Mouse (Mus musculus) thymus, postnatal 10 days (tissue): ENCODE measurements at regions not wholly inside any gene's neighbourhood (a gene's known extent, or its start where the extent isn't known, plus 50 kb on each side); places are given as distances from the start of the nearest gene placed in this dataset.

Experiments used
- DNase-seq, 2 experiments: peaks; one replicate each; pipeline ENCODE4 v3.0.0; 2021; ENCODE audit warnings: low spot score in 2 of 2

DNA sequence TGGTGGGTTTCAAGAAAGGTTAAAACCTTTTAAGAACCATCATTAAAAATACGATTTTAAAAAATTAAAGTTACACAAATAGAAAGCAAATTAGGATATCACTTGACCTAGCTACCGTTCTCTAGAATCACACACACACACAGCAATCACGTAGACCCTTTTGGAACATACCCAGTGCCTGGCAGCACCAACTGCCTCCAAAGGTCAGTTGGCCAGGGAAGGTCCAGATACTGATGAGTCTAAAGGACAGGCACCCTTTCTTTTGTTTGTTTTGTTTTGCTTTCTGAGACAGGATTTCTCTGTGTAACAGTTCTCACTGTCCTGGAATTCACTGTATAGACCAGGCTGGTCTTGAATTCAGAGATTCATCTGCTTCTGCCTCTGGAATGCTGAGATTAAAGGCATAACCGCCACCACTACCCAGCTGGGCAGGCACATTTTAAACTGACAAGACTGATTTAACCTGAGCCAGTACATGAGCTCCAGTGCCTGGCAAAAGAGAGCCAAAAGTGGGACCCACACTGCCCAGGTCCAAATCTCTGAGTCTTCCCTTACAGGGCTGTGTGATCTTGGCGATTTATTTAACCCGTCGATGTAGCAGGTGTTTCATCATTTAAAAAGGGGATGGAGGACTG is 353.0 kb downstream of the Pmp22 start:
- DNase-seq = no peak

DNA sequence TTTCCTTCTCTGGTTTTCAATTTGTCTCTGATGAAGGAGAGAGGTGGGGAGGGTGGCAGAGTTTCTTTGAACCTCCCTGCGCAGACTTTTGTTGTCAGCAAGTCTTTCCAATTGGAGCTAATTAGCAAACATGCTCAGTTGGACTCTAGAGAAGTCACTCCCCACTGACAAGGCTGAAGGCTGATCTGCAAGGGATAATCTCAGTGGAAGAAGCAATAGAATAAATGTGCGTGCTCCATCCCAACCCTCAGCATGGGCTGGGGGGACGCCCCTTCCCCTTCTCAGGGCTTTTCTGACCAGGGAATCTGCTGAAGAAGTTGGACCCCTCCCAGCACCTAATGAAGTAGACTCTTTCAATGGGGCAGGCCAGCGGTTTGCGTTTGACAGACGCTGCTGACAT is 353.8 kb downstream of the Pmp22 start:
- no peak for DNase-seq

GRCm38 (mm10) chr11:63487203-63487602 is 358.4 kb downstream of the Pmp22 start:
- DNase-seq = no peak

GRCm38 (mm10) chr11:63502181-63502580 is 373.4 kb downstream of the Pmp22 start:
- DNase-seq = no peak

DNA sequence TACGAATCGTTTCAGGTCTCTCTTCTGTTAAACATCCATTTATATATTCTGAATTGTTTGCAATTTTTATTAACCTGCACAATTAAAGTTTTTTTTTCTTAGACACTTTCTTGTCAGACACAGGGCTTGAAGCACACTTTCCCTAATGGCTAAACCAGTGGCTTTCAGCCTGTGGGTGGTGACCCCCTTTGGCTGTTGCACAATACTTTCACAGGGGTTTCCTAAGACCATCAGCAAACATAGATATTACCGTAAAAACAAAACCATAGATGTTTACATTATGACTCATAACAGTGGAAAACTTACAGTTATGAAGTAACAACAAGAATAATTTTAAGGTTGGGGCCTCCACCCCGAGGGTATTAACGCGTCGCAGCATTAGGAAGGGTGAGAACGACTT is 378.6 kb downstream of the Pmp22 start:
- DNase-seq = no peak

GRCm38 (mm10) chr11:63508727-63509126 is 379.9 kb downstream of the Pmp22 start:
- DNase-seq = no peak

DNA sequence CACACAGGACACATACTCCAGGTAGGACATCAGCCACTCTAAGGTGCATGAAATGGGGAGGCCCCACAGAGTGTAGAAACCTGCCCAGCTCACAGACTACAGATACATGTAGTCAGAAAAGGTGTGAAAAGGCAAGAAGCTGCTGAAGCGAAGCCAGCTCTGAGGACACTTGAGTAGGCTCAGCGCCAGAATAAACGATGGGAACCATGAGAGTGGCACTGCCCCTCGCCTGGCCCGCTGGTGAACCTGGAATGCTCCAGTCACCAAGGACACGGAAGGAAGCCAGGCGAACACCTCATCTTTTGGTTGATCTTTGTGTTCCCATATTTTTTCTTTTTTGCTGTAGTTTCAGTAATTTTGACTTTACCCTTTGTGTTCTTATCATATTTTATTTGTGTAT is 381.8 kb downstream of the Pmp22 start:
- no peak for DNase-seq

DNA sequence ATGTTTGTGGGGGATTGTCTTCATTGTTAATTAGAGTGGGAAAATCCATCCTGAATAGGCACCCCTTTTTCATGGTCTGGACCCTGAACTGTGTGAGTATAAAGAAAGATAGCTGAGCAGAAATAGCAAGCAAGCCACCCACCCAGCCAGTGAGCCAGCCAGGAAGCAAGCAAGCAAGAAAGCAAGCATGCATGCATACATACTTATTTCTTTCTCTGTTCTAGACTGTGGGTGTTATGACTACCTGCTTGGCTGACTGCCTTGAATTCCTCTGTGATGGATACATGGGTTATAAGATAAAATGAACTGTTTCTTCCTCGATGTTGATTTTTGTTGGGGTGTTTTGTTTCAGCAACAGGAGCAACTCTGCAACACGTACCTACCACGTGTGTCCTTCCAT is 385.8 kb downstream of the Pmp22 start:
- DNase-seq = no peak

DNA sequence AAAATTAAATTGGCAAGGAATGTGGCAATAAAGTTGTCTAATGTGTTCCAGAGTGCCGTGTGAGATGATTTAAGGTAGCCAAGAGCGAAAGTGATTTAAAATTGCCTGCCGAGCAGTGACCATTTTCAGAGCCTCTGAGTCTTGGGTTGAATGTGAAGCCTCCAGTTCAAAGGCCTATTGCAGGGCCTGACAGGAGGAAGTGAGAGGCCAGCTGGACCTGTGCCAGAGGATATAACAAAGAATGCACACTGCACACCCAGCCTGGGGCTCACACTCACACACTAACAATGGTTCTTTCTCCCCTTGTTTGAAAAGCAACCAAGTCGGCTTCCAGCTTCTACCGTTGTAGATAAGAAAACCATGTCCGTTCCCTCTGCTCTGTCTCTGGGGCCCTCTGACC is 390.1 kb downstream of the Pmp22 start:
- DNase-seq = no peak

- no peak for DNase-seq
Observed at GRCm38 (mm10) chr11:63524254-63524653, 395.5 kb downstream of the Pmp22 start.

- no peak for DNase-seq
Observed at GRCm38 (mm10) chr11:63525431-63525830, 396.6 kb downstream of the Pmp22 start.

GRCm38 (mm10) chr11:63525956-63526355 is 396.1 kb downstream of the Hs3st3b1 start:
- DNase-seq = no peak

- no peak for DNase-seq
Observed at GRCm38 (mm10) chr11:63532752-63533151, 389.3 kb downstream of the Hs3st3b1 start.

DNA sequence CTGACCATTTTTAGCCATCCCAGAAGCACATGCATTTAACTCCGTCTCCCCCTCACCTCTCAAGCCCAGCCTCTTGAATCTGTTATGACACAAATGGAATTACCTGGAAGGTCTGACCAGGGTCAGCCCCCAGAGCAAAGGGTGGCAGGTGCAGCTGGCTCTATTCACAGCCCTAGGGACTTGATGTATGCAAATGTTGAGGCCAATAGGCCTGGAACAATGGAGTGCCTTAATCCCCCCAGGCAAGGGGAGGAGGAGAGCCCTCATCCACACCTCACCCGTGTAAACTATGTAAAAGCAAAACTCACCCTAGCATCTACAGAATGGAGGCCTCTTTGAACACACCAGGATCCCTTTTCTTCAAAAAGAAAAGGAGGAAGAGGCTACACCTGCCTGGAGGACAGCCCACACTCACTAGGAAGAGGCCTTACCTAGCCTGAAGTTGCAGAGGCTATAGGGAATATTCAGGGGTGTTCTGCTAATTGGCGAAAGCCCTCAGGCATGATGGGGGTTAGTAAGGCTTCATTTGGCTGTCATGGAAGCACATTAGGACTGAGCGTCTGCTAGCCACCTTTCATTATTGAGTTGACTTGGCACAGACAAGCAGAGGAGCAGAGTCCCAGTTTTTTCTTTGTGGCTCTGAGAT is 388.4 kb downstream of the Hs3st3b1 start:
- no peak for DNase-seq

- DNase-seq = no peak
Observed at GRCm38 (mm10) chr11:63537693-63538092, 384.4 kb downstream of the Hs3st3b1 start.

- DNase-seq = no peak
Observed at GRCm38 (mm10) chr11:63543971-63544696, 378.0 kb downstream of the Hs3st3b1 start.

DNA sequence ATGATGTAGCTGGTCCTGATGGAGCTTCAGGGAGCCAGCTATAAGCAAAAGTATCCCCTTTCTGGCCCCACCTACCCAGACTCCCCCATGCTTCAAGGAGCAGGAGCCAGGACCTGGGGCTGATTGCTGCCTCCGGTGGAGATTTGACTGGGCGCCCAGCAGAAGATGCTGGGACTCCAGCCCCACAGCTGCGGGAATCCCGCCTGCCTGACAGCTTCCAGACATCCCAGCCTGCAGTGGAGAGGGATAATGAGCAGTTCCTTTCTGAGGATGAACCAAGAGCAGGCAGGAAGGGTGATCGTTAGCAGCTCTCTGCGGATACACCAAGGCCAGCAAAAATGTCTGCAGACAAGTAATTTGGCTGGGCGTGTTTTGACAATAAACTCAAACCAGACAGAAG is 376.6 kb downstream of the Hs3st3b1 start:
- DNase-seq = no peak

DNA sequence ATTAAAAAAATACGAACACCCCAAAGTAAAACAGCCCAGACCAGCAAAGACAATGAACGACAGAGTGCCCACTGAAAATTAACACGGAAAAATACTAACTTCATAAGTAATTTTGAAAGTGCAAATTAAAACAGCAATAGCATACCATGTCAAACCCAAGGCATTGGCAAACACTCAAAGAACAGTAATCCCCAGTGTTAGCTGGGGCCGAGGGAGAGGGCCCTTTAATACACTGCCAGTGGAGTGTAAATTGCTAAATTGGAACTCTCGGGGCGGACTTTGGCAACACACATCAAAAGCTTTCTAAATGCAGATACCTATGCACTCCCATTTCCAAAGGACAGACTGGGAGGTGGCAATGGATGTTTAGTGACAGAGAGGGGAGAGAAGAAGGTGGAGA is 361.6 kb downstream of the Hs3st3b1 start:
- DNase-seq = no peak

DNA sequence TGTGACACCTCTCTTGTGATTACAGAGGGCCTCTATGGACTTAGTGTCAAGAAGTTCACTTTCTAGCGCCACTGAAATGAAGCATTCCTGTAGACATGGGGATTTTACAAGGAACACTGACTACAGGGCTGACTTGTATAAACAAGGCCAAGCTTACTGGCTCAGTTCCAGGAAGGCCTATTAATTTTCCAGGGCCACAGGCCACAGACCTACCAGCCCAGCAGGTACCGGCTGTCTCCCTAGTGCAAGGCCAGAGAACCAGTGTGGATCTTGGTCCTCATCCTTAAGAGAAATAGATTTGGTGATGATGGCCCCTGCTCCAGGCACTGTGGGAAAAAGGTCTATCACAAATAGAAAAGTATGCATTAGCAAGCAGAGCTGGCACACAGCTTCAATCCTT is 359.4 kb downstream of the Hs3st3b1 start:
- DNase-seq = no peak

- DNase-seq = no peak
Observed at GRCm38 (mm10) chr11:63565471-63566232, 356.4 kb downstream of the Hs3st3b1 start.

- no peak for DNase-seq
Observed at GRCm38 (mm10) chr11:63569785-63570479, 352.2 kb downstream of the Hs3st3b1 start.

DNA sequence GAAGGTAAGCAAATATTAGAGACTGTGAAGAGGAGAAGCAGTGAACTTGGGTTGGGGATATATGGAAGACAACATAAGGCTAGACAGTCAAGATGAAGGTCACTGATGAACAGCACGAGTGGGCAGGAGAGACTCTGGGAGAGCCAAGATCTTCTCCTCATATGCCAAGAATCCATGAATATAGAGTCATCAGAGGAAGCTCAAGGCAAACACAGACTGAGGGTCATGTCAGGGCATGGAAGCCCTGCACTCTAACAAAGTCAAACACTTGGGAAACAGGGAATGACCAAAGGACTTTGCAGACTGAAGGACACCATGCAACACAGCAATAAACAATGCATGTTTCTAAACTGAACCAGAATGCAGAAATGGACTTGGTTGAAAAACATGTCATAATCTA is 351.4 kb downstream of the Hs3st3b1 start:
- DNase-seq = no peak
